Mouse (Mus musculus) G1E (cell line): ENCODE data around the gene Atp11a.

Experiments
- CTCF ChIP-seq: IDR thresholded peaks from 2 replicates; pipeline ENCODE4 v1.5.1; 2012; ENCODE audit warnings: low read depth, low read length, inconsistent platforms, mixed read lengths
- GATA1 ChIP-seq: IDR thresholded peaks from 2 replicates; pipeline ENCODE4 v1.6.1; 2012; ENCODE audit warnings: borderline replicate concordance, low read length, inconsistent platforms, mixed read lengths
- GATA2 ChIP-seq: IDR thresholded peaks from 2 replicates; pipeline ENCODE4 v1.6.1; 2012; ENCODE audit warnings: low read depth, low read length, inconsistent platforms, borderline replicate concordance

DNA sequence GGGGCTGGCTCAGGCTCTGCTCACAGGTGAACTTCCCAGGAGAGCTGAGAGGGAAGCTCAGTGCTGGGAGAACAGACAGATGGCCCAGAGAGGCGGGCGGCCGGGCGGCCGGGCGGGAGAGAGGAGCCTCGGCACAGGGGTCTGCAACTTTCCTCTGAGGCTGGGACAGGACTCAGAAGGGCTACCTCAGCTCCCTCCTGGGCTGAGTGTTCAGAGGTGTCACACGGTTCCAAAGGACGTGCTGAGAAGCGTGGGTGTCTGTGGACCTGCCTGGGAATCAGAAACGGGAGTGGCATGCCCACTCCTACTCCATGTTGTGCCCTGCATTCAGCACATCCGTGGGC lies 30.1 kb downstream of the Atp11a start:
- TF ChIP-seq CTCF (no peak), GATA1 (no peak), GATA2 (no peak)
